Mouse (Mus musculus): ENCODE measurements around the gene Trmt10a. TPM values are rescaled to one million over a fixed set of nuclear protein-coding genes. Genes with fewer than 3 reads are reported as not detected.

Gene Trmt10a
- total RNA-seq, 2 experiments from 2014 or later: 4.0 to 4.9 TPM

- DNase-seq (ENCODE audit: low spot score in 2 of 2): no peak
Measured at GRCm38 (mm10) chr3:138193683-138194302, 50.5 kb downstream of the Trmt10a start, which contains the start of gene 4930579F01Rik. TSS of gene 4930579F01Rik (minus strand) at chr3:138193825.

GRCm38 (mm10) chr3:138197093-138197492 lies 53.8 kb downstream of the Trmt10a start:
- DNase-seq (ENCODE audit: low spot score in 2 of 2): no peak

- peak in 1 of 2 experiments; percentile 3 for DNase-seq (ENCODE audit: low spot score in 2 of 2)
Measured at GRCm38 (mm10) chr3:138197556-138197955, 54.3 kb downstream of the Trmt10a start.

- DNase-seq (ENCODE audit: low spot score in 2 of 2): peak; percentile 90 to 94
Measured at GRCm38 (mm10) chr3:138197973-138198721, 54.9 kb downstream of the Trmt10a start.

- no peak for DNase-seq (ENCODE audit: low spot score in 2 of 2)
Measured at GRCm38 (mm10) chr3:138198722-138199068, 55.4 kb downstream of the Trmt10a start.

GRCm38 (mm10) chr3:138208821-138209220 lies 65.6 kb downstream of the Trmt10a start:
- DNase-seq (ENCODE audit: low spot score in 2 of 2): no peak

Other genes starting within 250 kb of the Trmt10a start
- 10 to 100 TPM; 74.2 to 75.0 TPM for gene Lamtor3, start 224.9 kb upstream of the Trmt10a start, total RNA-seq (2021)
- gene Dapp1, start 161.9 kb upstream of the Trmt10a start, total RNA-seq (2021): 1 to 10 TPM; 3.5 to 4.5 TPM
- gene 1110002E22Rik, start 78.4 kb upstream of the Trmt10a start, total RNA-seq (2021): 1 to 10 TPM; 2.2 to 3.9 TPM
- under 1 TPM in 1 of 2 experiments, not detected in 1; 0.21 TPM for gene Gm5105, start 76.1 kb upstream of the Trmt10a start, total RNA-seq (2021)
- gene Mttp, start 1.5 kb downstream of the Trmt10a start, total RNA-seq (2021): 1 to 10 TPM; 6.1 to 8.5 TPM
- not detected for gene 4930579F01Rik, start 50.4 kb downstream of the Trmt10a start, total RNA-seq (2021)
- not detected for gene Adh7, start 74.3 kb downstream of the Trmt10a start, total RNA-seq (2021)
- gene Adh1, start 117.5 kb downstream of the Trmt10a start, total RNA-seq (2021): under 1 TPM; 0.60 to 0.96 TPM
- gene Adh6a, start 169.8 kb downstream of the Trmt10a start, total RNA-seq (2021): not detected
- gene Adh6b, start 198.3 kb downstream of the Trmt10a start, total RNA-seq (2021): not detected

Data from left cerebral cortex, adult 18-20 months (tissue).